Mouse (Mus musculus) bone marrow macrophage, adult 2 months (primary cell): ENCODE data around the gene Olfr536.
"Not testable (repeated sequence)": the region's sequence is repeated elsewhere in the genome, so short reads cannot be mapped to it uniquely, and the experiment has no call there.

Source experiments
- CTCF ChIP-seq: IDR thresholded peaks from 2 replicates; pipeline ENCODE4 v1.5.1; 2012; ENCODE audit warnings: low read depth, mild to moderate bottlenecking, low read length, moderate library complexity
- POLR2A ChIP-seq: IDR thresholded peaks from 2 replicates; pipeline ENCODE4 v1.6.1; 2012; ENCODE audit warnings: mild to moderate bottlenecking, low read depth, low read length, borderline replicate concordance

- not testable (repeated sequence) for TF ChIP-seq CTCF, POLR2A
Observed at GRCm38 (mm10) chr7:140507346-140508021, at the start of gene Olfr536.
